Mouse (Mus musculus) hindbrain, embryonic 12.5 days (tissue): ENCODE results near the gene Cracr2b. TPM values are rescaled to one million over a fixed set of nuclear protein-coding genes. Genes with fewer than 3 reads are reported as not detected.

Experiments
- ATAC-seq: fragments of 200-750 bp; cut with Nextera tagmentation; 2 replicates; pipeline ENCODE4 v1.8.0; 2017; ENCODE audit warnings: moderate TSS enrichment; ENCODE audit not compliant: low FRiP score
- H3K27ac ChIP-seq: fragments of 300-500 bp; sonication (generic); 2 replicates; pipeline ENCODE4 v1.5.1; 2016; ENCODE audit warnings: mild to moderate bottlenecking
- H3K27me3 ChIP-seq: fragments of 300-500 bp; sonication (generic); 2 replicates; pipeline ENCODE4 v1.6.1; 2016; ENCODE audit warnings: mild to moderate bottlenecking
- H3K36me3 ChIP-seq: fragments of 300-500 bp; sonication (generic); 2 replicates; pipeline ENCODE4 v1.6.1; 2016; ENCODE audit warnings: mild to moderate bottlenecking
- H3K4me1 ChIP-seq: fragments of 300-500 bp; sonication (generic); 2 replicates; pipeline ENCODE4 v1.6.1; 2016
- H3K4me2 ChIP-seq: fragments of 300-500 bp; sonication (generic); replicated peaks from 2 replicates; pipeline ENCODE4 v1.6.1; 2016; ENCODE audit warnings: mild to moderate bottlenecking
- H3K4me3 ChIP-seq: fragments of 300-500 bp; sonication (generic); 2 replicates; pipeline ENCODE4 v1.5.1; 2016; ENCODE audit warnings: mild to moderate bottlenecking
- H3K9ac ChIP-seq: fragments of 300-500 bp; sonication (generic); 2 replicates; pipeline ENCODE4 v1.6.1; 2016; ENCODE audit warnings: mild to moderate bottlenecking, moderate library complexity
- H3K9me3 ChIP-seq: fragments of 300-500 bp; sonication (generic); replicated peaks from 2 replicates; pipeline ENCODE4 v1.6.1; 2016; ENCODE audit warnings: mild to moderate bottlenecking
- WGBS: fragments of 180-500 bp; shearing (Covaris S2); methylation state at CpG from one replicate; pipeline ENCODE4 v1.1.7; 2016; 5-methylcytosine and 5-hydroxymethylcytosine counted together
- polyA plus RNA-seq: library from polyadenylated mRNA; unstranded; fragments of >200 nt; fragmentation: Nextera tagmentation; extraction: Ambion mirVana; gene quantifications from 2 replicates; pipeline ENCODE4 v1.2.1, GENCODE M21; 2016

The Cracr2b gene
- polyA plus RNA-seq, 1 experiment from 2014 or later = 7.7 TPM

DNA sequence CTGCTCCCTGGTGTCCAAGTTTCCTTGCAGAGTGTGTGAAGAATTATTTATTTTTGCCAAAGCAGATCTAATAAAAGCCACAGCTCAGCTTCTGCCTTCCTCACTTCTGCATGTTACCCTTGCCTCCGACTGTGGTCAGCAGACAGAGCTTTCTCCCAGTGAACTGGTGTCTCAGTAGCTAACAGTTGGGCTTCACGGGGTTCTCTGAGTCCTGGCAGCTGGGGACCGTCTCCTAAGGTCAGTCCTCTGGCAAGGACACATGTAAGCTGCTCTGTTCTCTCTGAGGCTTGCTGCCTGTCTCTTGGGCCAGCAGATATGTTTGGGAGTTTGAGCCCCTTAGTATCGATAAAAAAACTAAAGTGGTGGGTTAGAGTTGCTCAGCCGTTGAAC is 898 bp upstream of the Cracr2b start:
- peaks cover 27% of the 10 kb centered on the region for H3K4me1 ChIP-seq
- peaks cover 81% of the 10 kb centered on the region for H3K27me3 ChIP-seq
- ATAC-seq = no peak
- no peak overlapping the region for H3K9ac ChIP-seq
- no peaks in the 10 kb centered on the region for H3K9me3 ChIP-seq
- H3K27ac ChIP-seq = no peak overlapping the region
- 68% methylated on average over 5 of the region's 5 CpGs for WGBS
- no peak overlapping the region for H3K4me2 ChIP-seq
- no peak overlapping the region for H3K4me3 ChIP-seq
- peaks cover 4% of the 10 kb centered on the region; the same call in 1 of the 2 replicates for H3K36me3 ChIP-seq

DNA sequence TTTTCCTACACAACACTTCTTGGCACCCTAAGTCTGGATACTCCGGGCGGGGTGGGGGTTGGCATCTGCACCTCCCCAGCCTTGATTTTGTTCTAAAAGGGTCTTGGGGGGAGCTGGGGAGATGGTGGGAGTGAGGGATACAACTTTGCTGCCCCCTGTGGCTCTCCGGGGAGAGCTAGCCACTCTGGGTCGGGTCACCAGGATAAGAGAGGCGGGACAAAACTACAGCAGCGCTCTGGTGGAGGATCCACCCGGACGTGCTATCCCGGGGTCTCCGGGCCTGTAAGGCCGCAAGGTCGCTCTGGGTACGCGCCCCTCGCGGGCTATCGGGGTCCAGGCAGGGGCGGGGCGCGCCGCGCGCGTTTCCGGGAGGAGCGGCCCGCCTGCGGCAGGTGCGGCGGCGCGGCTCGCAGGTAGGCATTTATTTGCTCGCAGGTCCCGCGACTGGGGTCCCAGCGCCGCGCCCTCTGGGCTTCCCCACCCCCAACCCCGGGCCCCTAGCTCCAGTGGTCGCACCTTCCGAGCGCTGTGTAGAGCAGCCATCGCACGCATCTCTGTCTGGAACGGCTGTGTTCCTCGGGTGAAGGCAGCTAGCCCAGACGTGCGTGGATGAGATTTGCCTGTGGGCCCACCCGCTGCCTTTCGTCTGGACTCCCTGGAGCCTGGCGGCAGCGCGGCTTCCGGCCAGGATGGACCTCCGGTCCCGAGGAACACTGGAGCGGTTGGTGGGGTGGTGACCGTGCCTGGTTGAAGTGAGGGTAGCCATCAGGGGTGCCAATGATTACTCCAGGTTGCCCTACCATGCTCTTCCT is 833 bp downstream of the Cracr2b start:
- ATAC-seq = no peak
- Histone ChIP-seq H3K4me1 (peaks cover 22% of the 10 kb centered on the region), H3K27ac (no peak overlapping the region), H3K27me3 (peaks cover 96% of the 10 kb centered on the region), H3K9me3 (no peaks in the 10 kb centered on the region), H3K4me2 (peak overlapping the region; percentile 59), H3K9ac (peak overlapping the region; percentile 54), H3K4me3 (peak overlapping the region; percentile 35), H3K36me3 (peaks cover 4% of the 10 kb centered on the region; the same call in 1 of the 2 replicates)
- 3% methylated on average over 50 of the region's 59 CpGs for WGBS

DNA sequence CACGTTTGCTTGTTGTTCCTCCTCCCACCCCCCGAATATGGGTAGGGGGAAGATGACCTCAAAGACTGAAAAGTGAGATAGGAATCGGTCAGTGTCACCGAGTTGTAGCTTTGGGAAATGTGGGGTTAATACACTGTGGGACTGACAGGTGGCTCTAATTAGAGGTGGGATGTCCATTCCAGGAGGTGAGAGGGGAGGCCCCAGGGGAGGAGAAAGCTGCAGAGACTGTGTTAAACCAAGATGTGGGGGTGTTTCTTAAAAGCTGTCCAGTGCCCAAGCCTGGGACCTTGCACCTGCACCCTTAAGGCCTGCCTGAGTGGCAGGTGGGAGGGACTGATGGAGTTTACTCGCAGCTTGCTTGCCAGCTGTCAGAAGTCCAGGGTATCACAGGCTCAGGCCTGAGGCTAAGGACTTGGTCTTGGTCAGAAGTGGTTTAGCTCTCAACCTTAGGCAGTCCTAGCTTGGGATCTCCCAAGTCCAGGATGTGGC is 1.5 kb downstream of the Cracr2b start:
- Histone ChIP-seq H3K4me1 (peaks cover 28% of the 10 kb centered on the region), H3K27me3 (peaks cover 91% of the 10 kb centered on the region), H3K4me2 (peak overlapping the region; percentile 59; the same call in 1 of the 2 replicates), H3K4me3 (peak overlapping the region; percentile 35; the same call in 1 of the 2 replicates), H3K36me3 (peaks cover 4% of the 10 kb centered on the region; the same call in 1 of the 2 replicates), H3K27ac (no peak overlapping the region), H3K9ac (peak overlapping the region; percentile 54; the same call in 1 of the 2 replicates), H3K9me3 (no peaks in the 10 kb centered on the region)
- no peak for ATAC-seq
- 21% methylated on average over 5 of the region's 5 CpGs for WGBS

DNA sequence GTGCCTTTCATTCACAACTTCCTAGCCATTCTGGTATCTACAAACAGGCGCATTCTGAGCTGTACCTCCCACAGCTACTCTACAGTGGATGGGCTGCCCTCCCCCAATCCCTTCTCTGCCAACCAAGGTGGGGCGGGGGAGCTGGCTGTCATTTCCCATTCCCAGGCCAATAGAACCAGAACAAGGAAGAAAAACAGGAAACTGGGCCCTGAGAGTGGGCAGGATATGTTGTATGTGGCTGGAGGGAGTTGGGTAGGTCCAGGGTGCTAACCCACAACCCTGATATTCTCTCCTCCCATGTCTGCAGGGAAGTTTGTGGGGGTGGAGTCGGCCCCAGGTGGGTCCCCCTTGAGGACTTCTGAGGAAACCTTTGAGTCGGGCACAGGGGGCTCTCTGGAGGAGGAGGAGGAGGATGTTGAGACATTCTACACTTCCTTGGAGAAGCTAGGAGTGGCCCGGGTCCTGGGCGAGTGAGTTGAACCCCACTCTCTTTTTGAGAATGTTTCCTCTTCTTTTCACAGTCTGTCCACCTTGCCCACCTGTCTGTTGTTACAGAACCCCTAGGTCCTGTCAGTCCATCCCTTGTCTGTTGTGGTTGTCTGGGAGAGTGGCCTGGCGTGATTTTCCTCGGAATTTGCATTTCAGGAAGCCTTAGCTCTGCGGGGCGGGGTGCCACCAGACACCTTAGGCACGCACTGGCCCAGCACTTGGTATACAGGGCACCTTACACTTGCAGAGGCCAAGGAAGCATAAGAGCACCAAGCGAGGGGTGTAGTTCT is 3.1 kb downstream of the Cracr2b start:
- Histone ChIP-seq H3K9ac (peak overlapping the region; percentile 8; the same call in 1 of the 2 replicates), H3K4me1 (peaks cover 40% of the 10 kb centered on the region), H3K27ac (no peak overlapping the region), H3K36me3 (no peaks in the 10 kb centered on the region; the same call in 1 of the 2 replicates), H3K27me3 (peaks cover 79% of the 10 kb centered on the region), H3K4me2 (peak overlapping the region; percentile 40; the same call in 1 of the 2 replicates), H3K9me3 (no peaks in the 10 kb centered on the region), H3K4me3 (no peak overlapping the region)
- 17% methylated on average over 12 of the region's 12 CpGs for WGBS
- no peak for ATAC-seq

DNA sequence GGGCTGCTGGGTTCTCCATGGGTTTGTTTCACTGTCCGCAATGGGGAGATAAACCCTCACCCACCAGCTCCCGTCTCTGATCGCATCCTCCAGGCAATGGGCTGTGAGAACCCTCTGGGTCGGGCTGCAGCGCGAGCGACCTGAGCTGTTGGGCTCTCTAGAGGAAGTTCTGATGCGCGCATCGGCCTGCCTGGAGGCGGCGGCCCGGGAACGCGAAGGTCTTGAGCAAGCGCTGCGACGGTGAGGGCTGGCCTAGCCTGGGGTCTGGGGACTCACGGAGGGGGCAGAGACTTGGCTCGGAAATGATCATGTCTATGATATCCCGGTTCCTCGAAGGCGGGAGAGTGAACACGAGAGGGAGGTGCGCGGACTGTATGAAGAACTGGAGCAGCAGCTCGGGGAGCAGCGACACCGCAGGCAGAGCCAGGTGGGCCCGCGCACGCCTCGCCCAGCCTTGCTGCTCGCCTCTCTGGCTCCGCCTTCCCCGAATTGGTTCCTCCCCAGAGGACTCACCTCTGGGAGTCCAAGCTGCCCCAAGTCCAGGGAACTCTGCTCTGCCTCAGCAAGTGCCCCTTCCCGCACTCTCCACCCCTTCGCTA is 3.8 kb downstream of the Cracr2b start:
- H3K4me3 ChIP-seq = peak overlapping the region; percentile 10
- no peak overlapping the region for H3K27ac ChIP-seq
- H3K9ac ChIP-seq = peak overlapping the region; percentile 9
- ATAC-seq = no peak
- H3K9me3 ChIP-seq = no peaks in the 10 kb centered on the region
- peak overlapping the region; percentile 40 for H3K4me2 ChIP-seq
- H3K27me3 ChIP-seq = peaks cover 72% of the 10 kb centered on the region
- H3K36me3 ChIP-seq = peaks cover 4% of the 10 kb centered on the region; the same call in 1 of the 2 replicates
- WGBS = 2% methylated on average over 38 of the region's 38 CpGs
- H3K4me1 ChIP-seq = peaks cover 47% of the 10 kb centered on the region

DNA sequence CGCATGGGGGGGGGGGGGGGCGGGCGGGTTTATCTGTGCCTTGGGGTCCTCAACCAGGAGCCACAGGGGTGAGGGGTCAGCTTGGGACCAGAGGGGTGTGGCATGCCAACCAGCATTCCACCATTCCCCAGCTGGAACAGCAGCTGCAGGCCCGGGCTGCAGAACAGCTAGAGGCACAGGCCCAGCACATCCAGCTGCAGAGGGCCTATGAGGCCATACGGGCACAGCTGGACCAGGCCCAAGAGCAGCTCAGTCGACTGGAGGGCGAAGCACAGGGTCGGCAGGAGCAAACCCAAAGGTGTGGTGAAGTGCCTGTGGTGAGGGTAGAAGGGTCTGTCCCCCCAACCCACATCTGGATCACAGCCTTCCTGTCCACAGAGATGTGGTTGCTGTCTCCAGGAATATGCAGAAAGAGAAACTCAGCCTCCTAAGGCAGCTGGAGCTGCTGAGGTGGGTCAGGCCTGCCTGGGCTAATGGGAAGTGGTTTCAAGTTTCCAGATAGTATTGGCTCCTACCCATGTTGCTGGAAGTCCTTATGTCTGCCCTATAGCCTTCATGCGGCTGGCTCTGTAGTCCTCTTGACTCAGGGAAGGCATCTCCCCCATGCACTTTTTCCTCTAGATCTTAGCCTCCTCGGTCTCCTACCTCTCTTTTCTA is 4.6 kb downstream of the Cracr2b start:
- 43% methylated on average over 8 of the region's 10 CpGs for WGBS
- H3K27me3 ChIP-seq = peaks cover 64% of the 10 kb centered on the region
- H3K4me3 ChIP-seq = no peak overlapping the region
- H3K36me3 ChIP-seq = peaks cover 12% of the 10 kb centered on the region
- no peak for ATAC-seq
- peaks cover 55% of the 10 kb centered on the region for H3K4me1 ChIP-seq
- peak overlapping the region; percentile 40; the same call in 1 of the 2 replicates for H3K4me2 ChIP-seq
- H3K9me3 ChIP-seq = no peaks in the 10 kb centered on the region
- H3K27ac ChIP-seq = no peak overlapping the region
- no peak overlapping the region for H3K9ac ChIP-seq

DNA sequence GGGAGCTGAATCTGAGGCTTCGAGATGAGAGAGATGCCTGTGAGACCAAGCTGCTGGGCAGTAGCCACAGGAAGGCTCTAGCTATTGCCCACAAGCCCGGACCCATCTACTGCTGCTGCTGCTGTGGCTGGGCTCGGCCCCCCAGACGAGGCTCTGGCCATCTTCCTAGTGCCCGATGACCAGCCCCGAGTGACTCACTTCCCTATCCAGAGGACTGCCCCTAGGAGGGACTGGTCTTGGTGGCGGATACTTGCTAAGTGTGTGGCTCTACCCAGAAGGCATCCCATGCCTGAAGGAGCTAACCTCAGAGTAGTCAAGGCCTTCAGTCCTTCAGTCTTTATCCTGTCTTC is 5.1 kb downstream of the Cracr2b start:
- Histone ChIP-seq H3K9ac (no peak overlapping the region), H3K4me1 (peaks cover 55% of the 10 kb centered on the region), H3K36me3 (peaks cover 17% of the 10 kb centered on the region), H3K4me2 (no peak overlapping the region; the same call in 1 of the 2 replicates), H3K4me3 (no peak overlapping the region), H3K27ac (no peak overlapping the region), H3K27me3 (peaks cover 59% of the 10 kb centered on the region), H3K9me3 (no peaks in the 10 kb centered on the region)
- ATAC-seq = no peak
- WGBS = 74% methylated on average over 7 of the region's 7 CpGs

DNA sequence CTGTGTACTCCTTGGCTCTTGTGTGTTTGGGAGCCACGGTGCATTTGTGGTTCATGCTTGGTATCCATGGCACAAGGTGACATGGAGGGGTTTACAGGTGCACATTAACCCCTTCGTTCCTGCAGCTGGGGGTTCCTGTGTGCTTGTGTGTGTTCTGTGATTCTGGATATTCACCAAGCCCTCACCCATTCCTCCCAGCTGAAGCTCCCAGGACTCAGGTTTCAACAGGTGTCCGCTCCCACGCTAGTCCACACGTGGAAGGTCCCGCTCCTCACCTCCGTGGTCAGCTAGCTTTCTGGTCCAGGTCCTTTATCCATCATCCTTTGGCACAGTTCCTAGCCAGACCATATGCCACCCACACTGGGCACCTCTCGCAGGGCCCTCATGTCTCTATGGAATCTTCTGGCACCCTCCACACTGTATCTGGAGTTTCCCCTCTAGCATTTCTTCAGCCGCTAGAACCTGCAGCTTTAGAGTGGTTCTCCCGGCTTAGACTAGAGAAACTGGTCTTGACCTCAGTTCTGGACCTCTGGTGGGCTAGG is 5.8 kb downstream of the Cracr2b start:
- peaks cover 52% of the 10 kb centered on the region for H3K27me3 ChIP-seq
- peaks cover 52% of the 10 kb centered on the region for H3K4me1 ChIP-seq
- peak overlapping the region; percentile 92; the same call in 1 of the 2 replicates for H3K27ac ChIP-seq

DNA sequence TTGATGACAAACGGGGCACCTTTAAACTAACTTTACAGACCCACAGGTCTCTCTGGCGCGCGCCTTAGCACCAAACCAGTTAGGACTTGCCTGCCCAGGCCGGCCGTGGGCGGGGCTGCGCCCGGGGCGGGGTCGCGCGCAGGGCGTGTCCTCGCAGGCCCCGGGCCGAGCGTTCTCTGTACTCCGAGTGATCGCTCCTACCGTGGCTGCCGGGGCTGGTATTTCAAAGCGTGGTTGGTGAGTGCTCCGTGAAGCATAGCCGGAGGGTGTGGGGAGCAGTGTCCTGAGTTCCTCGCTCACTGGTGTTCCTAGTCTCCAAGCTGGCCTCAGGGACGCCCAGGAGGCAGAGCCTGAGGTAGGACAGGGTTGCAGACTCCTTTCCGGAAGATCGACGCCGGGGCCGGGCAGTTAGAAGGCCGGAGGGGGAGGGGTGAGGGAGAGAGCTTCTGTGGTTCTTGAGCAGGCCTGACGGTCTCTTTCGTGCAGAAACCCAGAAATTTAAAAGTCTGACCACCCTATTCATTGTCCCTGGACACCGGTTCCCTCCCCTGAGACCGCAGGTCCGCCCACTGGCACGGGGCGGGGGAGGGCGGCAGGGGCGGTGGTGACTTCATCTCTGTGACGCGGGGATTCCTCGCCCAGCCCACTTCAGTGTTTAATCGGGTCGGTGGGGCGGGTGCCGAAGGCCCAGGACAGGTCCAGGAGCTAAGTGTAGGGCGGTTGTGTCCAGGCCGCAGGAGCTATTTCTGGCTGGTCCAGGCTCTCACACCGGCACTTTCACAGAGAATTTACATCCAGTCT is 6.5 kb downstream of the Cracr2b start, which contains the start of gene Cd151:
Cd151 (plus strand) TSS at position 163 of the 801 bp plus-strand sequence.
- H3K4me2 ChIP-seq = peak within 1 kb of the TSS; percentile 65
- H3K4me1 ChIP-seq = peaks cover 45% of the 10 kb centered on the region
- H3K27ac ChIP-seq = peak within 1 kb of the TSS; percentile 92
- peak within 1 kb of the TSS; percentile 77 for H3K9ac ChIP-seq
- peaks cover 29% of the 10 kb centered on the region for H3K36me3 ChIP-seq
- H3K27me3 ChIP-seq = peaks cover 45% of the 10 kb centered on the region
- H3K4me3 ChIP-seq = peak within 1 kb of the TSS; percentile 61
- WGBS = under 1% methylated on average over 52 of the region's 52 CpGs
- no peaks in the 10 kb centered on the region for H3K9me3 ChIP-seq
- peak; percentile 59 for ATAC-seq

More for the DNA sequence above, 5.8 kb downstream of the Cracr2b start:
- 65% methylated on average over 10 of the region's 10 CpGs for WGBS
- Histone ChIP-seq H3K36me3 (peaks cover 23% of the 10 kb centered on the region), H3K9ac (peak overlapping the region; percentile 77), H3K4me2 (peak overlapping the region; percentile 65), H3K9me3 (no peaks in the 10 kb centered on the region), H3K4me3 (peak overlapping the region; percentile 61)
- no peak for ATAC-seq

DNA sequence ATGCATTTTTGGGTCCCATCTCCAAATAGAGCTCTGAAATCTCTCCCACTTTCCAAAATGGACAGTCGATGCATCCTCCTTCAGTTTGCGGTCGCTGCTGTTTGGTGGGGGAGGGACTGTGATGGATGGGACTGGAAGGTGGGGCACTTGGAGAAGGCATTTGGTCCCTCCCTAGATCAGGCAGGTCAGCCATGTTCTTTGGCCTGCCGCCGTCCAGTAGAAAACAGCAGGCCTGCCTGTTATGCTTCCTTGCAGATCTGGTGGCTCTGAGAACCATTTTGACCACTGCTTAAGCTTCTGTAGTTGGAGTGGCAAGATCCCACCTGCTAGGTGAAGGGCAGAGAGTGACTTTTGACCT is 7.2 kb downstream of the Cracr2b start:
- Histone ChIP-seq H3K4me3 (peak overlapping the region; percentile 61), H3K36me3 (peaks cover 34% of the 10 kb centered on the region), H3K9ac (peak overlapping the region; percentile 77), H3K4me1 (peaks cover 45% of the 10 kb centered on the region), H3K4me2 (peak overlapping the region; percentile 65), H3K27ac (peak overlapping the region; percentile 92), H3K27me3 (peaks cover 37% of the 10 kb centered on the region), H3K9me3 (no peaks in the 10 kb centered on the region)
- 19% methylated on average over 5 of the region's 5 CpGs for WGBS
- ATAC-seq = peak; percentile 38
